Mouse (Mus musculus): ENCODE results near the gene Gm45062.

Gm45062 gene

DNA sequence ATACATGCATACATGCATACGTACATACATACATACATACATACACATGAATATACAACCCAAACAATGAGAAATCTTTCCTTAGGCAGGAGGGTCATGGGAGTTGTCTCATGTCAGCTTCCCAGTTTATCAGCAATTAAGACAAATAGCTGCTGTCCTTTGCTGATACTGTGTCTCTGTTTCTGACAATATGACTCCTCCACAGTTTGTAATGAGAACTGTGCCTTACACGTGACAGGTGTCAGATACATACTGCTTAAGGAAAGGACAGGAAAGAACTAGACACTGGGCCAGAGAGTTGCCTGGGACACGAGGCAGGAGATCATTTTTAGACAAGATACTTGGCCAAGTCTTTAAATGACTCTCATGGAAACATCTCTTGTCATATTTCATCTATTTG is 215.1 kb downstream of the Gm45062 start:
- no peak for DNase-seq (ENCODE audit: low read depth, low spot score)

DNA sequence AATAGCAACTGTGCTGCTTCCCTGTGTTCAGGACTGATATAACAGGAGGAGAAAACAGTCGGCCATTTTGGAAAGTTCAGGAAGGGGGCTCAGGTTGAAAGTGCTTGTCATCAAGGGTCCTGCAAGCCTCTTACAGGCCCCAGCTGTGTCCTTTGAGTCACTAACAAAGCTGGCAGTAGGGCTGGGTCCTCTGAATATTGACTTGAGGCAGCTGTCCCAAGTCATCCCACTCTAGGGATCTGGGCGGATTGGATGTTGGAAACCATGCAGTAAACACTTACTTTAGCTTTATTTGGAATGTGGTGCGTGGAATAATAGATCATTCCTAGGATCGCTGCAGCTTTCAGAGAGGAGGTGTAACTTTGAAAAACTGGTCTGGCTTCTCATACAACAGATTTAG is 215.6 kb downstream of the Gm45062 start:
- no peak for DNase-seq (ENCODE audit: low read depth, low spot score)

GRCm38 (mm10) chr6:8479176-8479575 is 219.9 kb downstream of the Gm45062 start:
- DNase-seq (ENCODE audit: low read depth, low spot score), result no peak

GRCm38 (mm10) chr6:8484437-8485275 is 225.4 kb downstream of the Gm45062 start:
- no peak for DNase-seq (ENCODE audit: low read depth, low spot score)

DNA sequence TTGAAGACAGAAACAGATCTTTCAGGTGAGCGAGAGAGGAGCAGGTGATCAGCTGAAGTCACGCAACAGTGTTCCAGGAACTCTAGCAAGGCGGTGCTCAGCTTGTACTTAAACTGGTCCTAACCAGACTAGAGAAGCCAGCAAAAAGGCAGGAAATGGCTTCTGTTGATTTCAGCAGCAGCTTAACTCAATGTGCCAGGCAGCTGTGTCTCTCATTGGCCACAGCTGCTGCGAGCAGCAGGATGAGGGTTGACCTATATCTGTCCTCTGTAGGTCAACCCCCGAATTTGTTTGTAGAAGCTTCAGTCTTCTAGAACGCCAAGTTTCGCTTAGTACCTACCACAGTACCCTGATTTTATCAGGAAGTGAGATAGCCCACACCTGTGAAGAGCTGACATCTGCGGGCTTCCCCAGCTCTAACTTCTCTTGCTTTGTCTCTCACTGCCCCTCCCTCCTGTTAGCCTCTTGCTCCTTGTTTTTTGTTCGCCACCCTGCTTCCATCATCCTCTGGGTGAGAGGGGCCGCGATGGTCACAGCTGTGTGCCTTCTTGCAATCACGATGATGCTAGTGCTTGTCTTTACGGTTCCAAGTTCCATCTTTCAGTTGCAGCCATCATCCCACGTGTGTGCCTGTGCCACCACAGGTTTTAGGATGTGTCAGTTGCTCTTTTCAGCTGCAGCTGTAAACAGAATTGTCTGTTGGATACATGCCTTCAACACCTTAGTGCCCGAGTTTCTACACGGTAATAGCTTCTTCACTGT is 226.3 kb downstream of the Gm45062 start:
- DNase-seq (ENCODE audit: low read depth, low spot score), result no peak

DNA sequence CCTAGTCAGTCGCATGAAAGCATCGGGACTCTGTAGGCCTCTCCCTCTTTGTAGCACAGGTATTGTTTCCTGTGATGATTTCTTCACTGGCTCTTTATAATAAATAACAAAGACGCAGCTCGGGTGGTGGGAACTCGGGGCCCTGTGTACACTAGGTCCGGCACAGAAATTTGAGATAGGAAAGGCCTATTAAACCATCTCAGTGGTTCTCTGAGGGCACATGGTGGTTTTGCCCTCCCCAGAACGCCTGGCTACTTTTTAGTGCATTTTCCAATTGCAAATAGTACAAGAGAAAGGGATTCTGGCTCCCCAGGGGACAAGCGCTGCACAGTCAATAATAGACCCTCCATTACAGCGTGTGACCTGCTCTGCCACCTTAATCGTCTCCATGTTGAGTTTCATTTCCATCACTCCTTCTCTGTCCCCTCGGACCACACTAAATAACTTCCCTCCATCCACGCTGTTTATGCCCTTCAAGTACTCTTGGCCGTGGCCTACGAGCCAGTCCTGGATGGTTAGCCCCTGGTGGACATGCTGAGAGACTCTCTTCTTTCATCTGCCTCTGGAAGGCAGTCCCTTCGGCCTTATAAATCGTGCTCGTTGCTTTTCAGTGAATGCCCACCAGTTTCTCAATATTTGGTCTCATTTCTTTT is 227.3 kb downstream of the Gm45062 start:
- no peak for DNase-seq (ENCODE audit: low read depth, low spot score)

- DNase-seq (ENCODE audit: low read depth, low spot score), result no peak
Measured at GRCm38 (mm10) chr6:8487044-8487853, 228.0 kb downstream of the Gm45062 start.

- DNase-seq (ENCODE audit: low read depth, low spot score), result no peak
Measured at GRCm38 (mm10) chr6:8488249-8488648, 229.0 kb downstream of the Gm45062 start.

- no peak for DNase-seq (ENCODE audit: low read depth, low spot score)
Measured at GRCm38 (mm10) chr6:8489266-8489665, 230.0 kb downstream of the Gm45062 start.

GRCm38 (mm10) chr6:8489938-8490585 is 230.8 kb downstream of the Gm45062 start:
- DNase-seq (ENCODE audit: low read depth, low spot score), result no peak

- DNase-seq (ENCODE audit: low read depth, low spot score), result no peak
Measured at GRCm38 (mm10) chr6:8492248-8492647, 233.0 kb downstream of the Gm45062 start.

GRCm38 (mm10) chr6:8495109-8495826 is 236.0 kb downstream of the Gm45062 start:
- no peak for DNase-seq (ENCODE audit: low read depth, low spot score)

DNA sequence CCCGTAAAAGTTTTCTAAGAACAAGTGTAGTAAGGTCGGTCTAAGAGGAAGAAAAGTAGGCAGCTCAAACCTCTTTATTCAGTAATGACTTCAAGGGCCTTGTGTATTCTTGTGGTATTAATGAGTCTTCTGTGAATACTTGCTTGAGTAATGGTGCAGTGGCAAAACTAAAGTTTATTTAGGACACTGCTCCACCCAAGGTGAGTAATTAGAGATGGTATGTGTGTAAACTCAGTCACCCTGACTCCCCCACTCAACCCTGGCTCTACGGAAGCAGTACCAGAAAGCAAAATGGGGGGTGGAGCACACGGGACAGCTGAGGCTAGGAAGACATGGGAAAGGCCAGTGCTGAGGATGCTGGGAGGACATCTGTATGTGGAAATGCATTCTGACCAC is 236.6 kb downstream of the Gm45062 start:
- no peak for DNase-seq (ENCODE audit: low read depth, low spot score)

DNA sequence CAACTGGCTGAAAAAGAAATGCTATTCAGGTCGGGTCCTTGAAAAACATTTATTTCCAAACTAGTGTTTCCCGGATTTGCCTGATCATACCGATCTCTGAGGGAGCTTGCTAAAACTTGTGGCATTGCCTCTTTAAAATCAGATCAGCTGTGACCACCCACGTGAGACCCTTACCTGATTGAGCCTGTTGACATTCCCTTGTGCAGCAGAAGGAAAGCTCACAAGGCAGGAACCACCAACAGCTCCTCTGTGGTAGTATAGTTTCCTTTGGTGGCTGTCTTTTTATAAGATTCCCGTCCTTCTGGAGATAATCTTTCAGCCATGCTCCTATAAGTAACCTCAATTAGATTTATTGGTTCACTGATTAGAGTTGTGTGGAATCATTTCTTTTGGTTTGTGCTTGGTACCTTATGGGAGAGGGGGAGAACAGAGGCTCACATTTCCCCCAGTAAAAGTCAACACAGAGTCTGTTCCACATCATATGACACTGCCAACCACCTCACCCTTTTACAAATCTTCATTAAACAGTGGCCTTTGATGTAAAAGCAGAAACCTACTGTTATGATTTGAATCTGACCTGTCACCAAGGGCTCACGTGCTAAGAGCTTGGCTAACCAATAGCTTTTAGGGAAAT is 238.1 kb downstream of the Gm45062 start:
- no peak for DNase-seq (ENCODE audit: low read depth, low spot score)

- no peak for DNase-seq (ENCODE audit: low read depth, low spot score)
Measured at GRCm38 (mm10) chr6:8497868-8498257, 238.6 kb downstream of the Gm45062 start.

DNA sequence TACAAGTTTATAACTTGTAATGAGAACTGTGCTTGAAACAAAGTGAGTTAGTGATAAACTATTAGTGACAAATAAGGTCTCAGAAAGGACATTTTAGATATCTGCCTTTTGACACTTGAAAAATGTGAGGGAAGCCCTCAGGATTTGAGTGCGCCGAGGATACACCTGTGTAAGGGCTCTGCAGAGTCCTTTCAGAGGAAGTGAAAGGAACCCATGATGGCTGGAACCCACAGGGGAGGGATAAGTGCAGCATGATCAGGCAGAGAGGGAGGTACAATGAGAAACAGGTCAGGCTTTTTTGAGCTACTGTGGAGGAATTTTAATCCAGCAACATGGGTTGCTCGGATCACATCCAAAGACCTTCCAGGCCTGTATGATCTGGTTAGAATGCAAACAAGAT is 239.7 kb downstream of the Gm45062 start:
- DNase-seq (ENCODE audit: low read depth, low spot score), result no peak

DNA sequence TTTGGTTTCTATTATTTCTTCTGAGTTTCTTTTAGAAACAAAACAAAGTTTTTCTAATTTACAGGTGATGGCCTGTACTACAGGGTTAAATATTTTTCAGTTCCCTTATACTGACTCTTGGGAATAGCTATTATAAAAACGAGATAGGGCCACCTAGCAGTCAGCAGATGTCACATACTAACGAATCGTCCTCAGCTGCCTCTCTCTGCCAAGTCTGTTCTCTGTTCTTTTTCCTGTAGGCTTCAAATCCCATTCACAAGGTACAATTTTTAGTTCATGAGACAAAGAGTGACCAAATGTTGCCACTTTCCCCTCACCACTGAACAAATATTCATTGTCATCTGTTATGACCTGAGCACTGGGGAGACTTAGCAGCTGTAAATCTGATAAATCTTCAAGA is 244.7 kb downstream of the Gm45062 start:
- no peak for DNase-seq (ENCODE audit: low read depth, low spot score)

GRCm38 (mm10) chr6:8504521-8505228 is 245.4 kb downstream of the Gm45062 start:
- no peak for DNase-seq (ENCODE audit: low read depth, low spot score)

- DNase-seq (ENCODE audit: low read depth, low spot score), result no peak
Measured at GRCm38 (mm10) chr6:8506631-8507030, 247.4 kb downstream of the Gm45062 start.

Measured in brain, embryonic 18.5 days (tissue).